Mouse (Mus musculus) lung, adult 2 months (tissue): ENCODE data around the gene Nbr1.

Source experiments
- CTCF ChIP-seq: fragments of 200-500 bp; IDR thresholded peaks from 2 replicates; pipeline ENCODE4 v1.5.1; 2011; ENCODE audit warnings: mild to moderate bottlenecking, low read length, control low read depth; ENCODE audit not compliant: insufficient read depth
- POLR2A ChIP-seq: fragments of 200-500 bp; IDR thresholded peaks from 2 replicates; pipeline ENCODE4 v1.6.1; 2011; ENCODE audit warnings: low read depth, mild to moderate bottlenecking, control low read depth, low read length, borderline replicate concordance; ENCODE audit errors: extremely low read depth

DNA sequence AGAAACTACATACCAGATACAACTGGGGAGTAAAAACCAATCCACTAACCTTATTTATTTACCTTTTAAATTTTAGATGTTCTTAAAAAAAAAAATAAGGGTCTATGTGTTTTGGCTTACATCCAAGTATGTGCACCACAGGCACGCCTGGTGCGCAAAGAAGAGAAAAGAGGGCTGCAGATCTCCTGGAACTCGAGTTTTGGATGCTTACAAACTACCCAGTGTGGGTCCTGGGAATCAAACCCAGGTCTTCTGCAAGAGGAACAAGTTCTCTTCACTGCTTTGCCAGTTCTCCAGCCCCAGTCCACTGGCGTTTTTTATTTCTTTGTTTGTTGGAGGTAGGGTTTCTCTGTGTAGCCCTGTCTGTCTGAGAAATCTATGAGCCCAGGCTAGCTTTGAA lies 25.3 kb upstream of the Nbr1 start:
- TF ChIP-seq CTCF (no peak), POLR2A (no peak)
